Mouse (Mus musculus) testis, adult 2 months (tissue): ENCODE data around the gene Kcnip1. TPM values are rescaled to one million over a fixed set of nuclear protein-coding genes. Genes with fewer than 3 reads are reported as not detected.

Source experiments
- H3K27ac ChIP-seq: fragments of 200-500 bp; 2 replicates; pipeline ENCODE4 v1.5.1; 2012; ENCODE audit warnings: low read depth, low read length; ENCODE audit not compliant: control insufficient read depth, insufficient read depth
- H3K27me3 ChIP-seq: fragments of 200-500 bp; 2 replicates; pipeline ENCODE4 v1.6.1; 2012; ENCODE audit warnings: mild to moderate bottlenecking, low read length, moderate library complexity; ENCODE audit not compliant: control insufficient read depth, insufficient read depth
- H3K36me3 ChIP-seq: fragments of 200-500 bp; 2 replicates; pipeline ENCODE4 v1.6.1; 2012; ENCODE audit warnings: mild to moderate bottlenecking, low read length; ENCODE audit not compliant: control insufficient read depth, insufficient read depth
- H3K4me1 ChIP-seq: fragments of 200-500 bp; 2 replicates; pipeline ENCODE4 v1.6.1; 2012; ENCODE audit warnings: low read length; ENCODE audit not compliant: control insufficient read depth, insufficient read depth
- H3K4me3 ChIP-seq: fragments of 200-500 bp; 2 replicates; pipeline ENCODE4 v1.5.1; 2012; ENCODE audit warnings: low read depth, mild to moderate bottlenecking, low read length, moderate library complexity, mixed read lengths; ENCODE audit not compliant: control insufficient read depth
- CTCF ChIP-seq: fragments of 200-500 bp; IDR thresholded peaks from 2 replicates; pipeline ENCODE4 v1.5.1; 2012; ENCODE audit warnings: low read depth, mild to moderate bottlenecking, inconsistent platforms, low read length, moderate library complexity; ENCODE audit not compliant: control insufficient read depth, insufficient read depth, insufficient replicate concordance
- POLR2A ChIP-seq: fragments of 200-500 bp; IDR thresholded peaks from 2 replicates; pipeline ENCODE4 v1.6.1; 2012; ENCODE audit warnings: low read depth, mild to moderate bottlenecking, inconsistent platforms, low read length, moderate library complexity; ENCODE audit not compliant: control insufficient read depth
- polyA plus RNA-seq: library from polyadenylated mRNA; depleted of rRNA; stranded (reverse); fragments of >200 nt; gene quantifications from 2 replicates; pipeline ENCODE4 v1.2.3, GENCODE M21; 2012

Kcnip1 gene
- polyA plus RNA-seq, 1 experiment = 1.6 TPM

- Histone ChIP-seq H3K27me3 (no peaks in the 10 kb centered on the region), H3K27ac (no peak overlapping the region), H3K4me3 (no peak overlapping the region), H3K4me1 (no peaks in the 10 kb centered on the region), H3K36me3 (no peaks in the 10 kb centered on the region)
- no peak for TF ChIP-seq CTCF
- TF ChIP-seq POLR2A = no peak
Observed at GRCm38 (mm10) chr11:33740187-33740586, 252.8 kb downstream of the Kcnip1 start.

DNA sequence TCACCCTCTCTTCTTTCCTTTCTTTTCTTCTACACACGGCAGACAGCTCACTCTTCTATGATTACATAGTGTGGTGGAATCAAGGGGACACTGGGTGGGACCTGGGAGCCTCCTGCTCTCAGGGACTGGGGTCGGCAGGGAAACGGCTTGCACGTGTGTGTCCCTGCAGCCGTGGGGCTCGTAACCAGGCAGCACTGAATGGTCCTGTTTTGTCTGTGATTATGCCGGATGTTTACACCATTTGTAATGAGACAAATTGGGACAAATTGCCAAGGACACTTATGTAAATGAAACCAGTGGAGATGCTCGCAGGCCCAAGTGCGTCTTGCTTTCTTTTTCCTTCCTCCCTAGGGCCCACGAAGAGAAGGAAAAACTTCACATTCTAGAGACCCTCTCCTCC is 256.5 kb downstream of the Kcnip1 start:
- no peaks in the 10 kb centered on the region for H3K36me3 ChIP-seq
- no peak for TF ChIP-seq CTCF
- H3K27ac ChIP-seq = no peak overlapping the region
- no peaks in the 10 kb centered on the region for H3K4me1 ChIP-seq
- no peaks in the 10 kb centered on the region for H3K27me3 ChIP-seq
- H3K4me3 ChIP-seq = no peak overlapping the region

DNA sequence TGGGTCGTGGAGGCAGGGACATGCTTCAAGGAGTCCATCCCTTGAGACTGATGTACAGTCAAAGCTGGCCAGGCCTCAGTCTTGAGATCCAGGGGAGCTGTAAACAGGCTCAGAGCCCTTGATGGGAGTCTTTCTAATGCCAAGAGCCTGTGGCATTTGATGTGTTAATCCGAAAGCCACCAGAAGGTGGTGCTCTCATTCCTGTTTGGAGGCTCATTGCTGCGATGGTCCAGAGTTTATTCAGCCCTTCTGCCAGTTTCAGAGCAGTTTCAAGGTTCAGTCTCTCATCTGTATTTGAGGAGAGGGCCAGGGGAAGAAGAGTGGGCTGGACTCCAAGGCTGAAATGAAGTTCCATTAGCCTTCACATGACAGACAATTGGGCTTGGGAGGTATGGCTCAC is 259.7 kb downstream of the Kcnip1 start:
- Histone ChIP-seq H3K4me1 (no peaks in the 10 kb centered on the region), H3K36me3 (no peaks in the 10 kb centered on the region), H3K27ac (no peak overlapping the region), H3K4me3 (no peak overlapping the region), H3K27me3 (no peaks in the 10 kb centered on the region)
- TF ChIP-seq CTCF (0 out of 2 replicates have a peak, but pooled peaks have one; percentile 19), POLR2A (no peak)

- Histone ChIP-seq H3K27me3 (no peaks in the 10 kb centered on the region), H3K36me3 (no peaks in the 10 kb centered on the region), H3K4me1 (no peaks in the 10 kb centered on the region), H3K4me3 (no peak overlapping the region), H3K27ac (no peak overlapping the region)
- TF ChIP-seq CTCF (no peak), POLR2A (no peak)
Observed at GRCm38 (mm10) chr11:33732358-33732757, 260.6 kb downstream of the Kcnip1 start.

DNA sequence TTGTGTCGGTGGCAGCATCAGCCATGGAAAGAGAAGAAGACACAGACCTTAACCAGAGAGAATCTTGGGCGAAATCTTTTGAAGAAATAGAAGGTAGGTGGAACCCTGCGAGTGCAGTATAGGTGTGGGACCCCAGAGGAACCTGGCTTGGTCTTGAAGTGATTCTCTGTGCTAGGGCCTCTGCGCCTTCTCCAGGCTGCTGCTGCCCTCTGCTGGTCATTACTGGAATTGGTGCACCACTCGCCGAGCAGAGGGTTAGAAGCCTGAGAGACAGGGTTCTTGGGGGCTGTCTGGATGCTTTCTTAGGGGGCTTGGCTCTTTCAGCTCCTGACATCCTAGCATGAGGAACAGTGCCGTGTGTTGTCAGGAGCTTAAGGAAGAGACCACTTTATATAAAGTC is 271.7 kb downstream of the Kcnip1 start:
- Histone ChIP-seq H3K27ac (no peak overlapping the region), H3K4me3 (peak overlapping the region; percentile 26; the same call in 1 of the 2 replicates), H3K27me3 (no peaks in the 10 kb centered on the region), H3K4me1 (no peaks in the 10 kb centered on the region), H3K36me3 (no peaks in the 10 kb centered on the region)
- TF ChIP-seq CTCF (peak; percentile 94), POLR2A (no peak)

DNA sequence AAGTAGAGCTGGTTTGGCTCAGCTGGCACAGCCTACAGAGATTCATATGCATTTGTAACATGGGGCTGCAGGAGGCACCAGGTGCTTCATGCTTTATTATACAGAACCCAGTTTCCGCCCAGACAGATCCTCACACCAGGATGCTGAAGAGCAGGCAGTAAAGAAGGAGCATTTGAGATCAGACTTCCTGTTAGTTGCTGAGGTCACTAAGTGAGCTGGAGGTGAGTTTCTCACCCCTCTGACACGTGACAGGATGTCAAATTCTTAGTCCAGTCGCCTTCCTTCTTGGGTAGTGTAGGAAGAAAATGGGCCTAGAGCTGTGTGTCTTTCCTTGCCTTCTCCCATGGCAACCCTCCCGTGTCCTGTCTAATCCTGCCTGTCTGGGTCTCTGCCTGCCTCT is 286.2 kb downstream of the Kcnip1 start:
- H3K27me3 ChIP-seq = no peaks in the 10 kb centered on the region
- TF ChIP-seq CTCF (no peak), POLR2A (no peak)
- no peak overlapping the region for H3K27ac ChIP-seq
- no peaks in the 10 kb centered on the region for H3K4me1 ChIP-seq
- H3K4me3 ChIP-seq = no peak overlapping the region
- H3K36me3 ChIP-seq = no peaks in the 10 kb centered on the region

- TF ChIP-seq CTCF (no peak), POLR2A (no peak)
- Histone ChIP-seq H3K27ac (no peak overlapping the region), H3K4me3 (peak overlapping the region; percentile 48), H3K27me3 (no peaks in the 10 kb centered on the region), H3K4me1 (0 out of 2 replicates have a peak, but pooled peaks cover 2% of the 10 kb centered on the region), H3K36me3 (no peaks in the 10 kb centered on the region)
Observed at GRCm38 (mm10) chr11:33701958-33702459, 290.9 kb downstream of the Kcnip1 start.
